Mouse (Mus musculus): ENCODE results near the gene Tuba8.

- TF ChIP-seq CTCF (conservative IDR thresholded peaks at IDR 0.05; ENCODE audit: low read length) (no peak), POU5F1 (IDR thresholded peaks at IDR 0.05; ENCODE audit: borderline replicate concordance, low read length) (no peak), NANOG (IDR thresholded peaks at IDR 0.05; ENCODE audit: borderline replicate concordance, low read length) (no peak)
Observed at GRCm38 (mm10) chr6:121246037-121246361, 35.5 kb downstream of the Tuba8 start.
